Mouse (Mus musculus) NIH3T3 (cell line): ENCODE data around the gene Mrpl2.

Experiments used
- DNase-seq: peaks from one replicate; pipeline ENCODE4 v3.0.0-alpha.2; 2012; ENCODE audit warnings: low read depth

Mrpl2 gene

DNA sequence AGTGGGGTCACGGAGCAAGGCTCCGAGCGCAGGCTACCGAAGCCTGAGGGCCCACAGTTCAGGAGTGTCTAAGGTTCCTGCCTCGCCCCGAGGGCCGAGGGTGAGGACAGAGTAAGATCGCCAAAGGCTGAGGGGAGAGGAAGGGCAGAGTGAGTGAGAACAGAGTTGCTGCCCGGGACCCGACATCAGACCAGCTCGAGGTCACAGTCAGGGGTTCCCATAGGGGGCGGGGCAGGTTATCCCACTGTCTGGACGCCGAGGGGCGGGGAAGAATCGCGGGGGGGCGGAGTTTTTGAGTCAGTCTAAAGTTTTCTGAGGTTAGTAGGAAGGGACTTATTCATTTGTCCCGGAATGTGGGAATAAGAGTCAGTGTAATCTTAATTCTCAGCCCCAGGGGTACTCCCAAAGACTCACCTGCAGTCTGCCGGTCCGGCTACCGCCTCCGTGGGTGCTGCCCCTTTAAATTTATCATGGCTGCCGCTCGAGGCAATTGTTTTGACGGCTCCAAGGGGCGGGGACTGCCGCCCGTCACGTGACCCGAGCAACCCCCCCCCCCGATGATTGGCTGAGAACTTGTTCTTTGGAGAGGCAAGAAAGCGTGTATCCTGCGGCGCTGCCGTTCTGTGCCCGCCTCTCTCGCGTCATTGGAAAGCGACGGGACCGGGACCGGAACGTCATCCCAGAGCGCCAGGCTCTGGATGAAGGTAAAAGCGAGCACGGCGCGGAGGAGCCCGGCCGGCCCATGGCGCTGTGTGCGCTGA, at the start of gene Mrpl2, which contains the start of gene Klc4:
Mrpl2 (plus strand) TSS at position 669 of the 761 bp plus-strand sequence.
Klc4 (minus strand) TSS at position 462 of the 761 bp plus-strand sequence.
- DNase-seq, result peak; percentile 99

DNA sequence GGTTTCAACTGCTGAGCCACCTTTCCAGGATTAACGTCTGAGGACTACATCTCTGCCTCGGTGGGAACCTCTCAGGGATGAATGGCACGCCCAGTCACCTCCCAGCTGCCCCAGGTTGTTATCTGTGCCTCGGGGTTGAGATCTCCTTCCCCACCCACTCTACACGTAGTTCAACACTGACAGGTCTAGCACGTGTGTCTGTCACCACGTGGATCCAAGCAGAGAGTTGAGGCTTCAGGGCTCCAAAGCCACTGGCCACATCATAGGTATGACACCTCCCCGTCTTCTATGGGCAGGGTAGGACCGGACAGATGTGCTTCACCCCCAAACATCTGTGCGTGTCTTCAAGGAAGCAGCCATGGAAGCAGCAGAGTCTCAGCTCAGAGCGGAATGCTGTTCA, 48.1 kb upstream of the Mrpl2 start:
- no peak for DNase-seq

DNA sequence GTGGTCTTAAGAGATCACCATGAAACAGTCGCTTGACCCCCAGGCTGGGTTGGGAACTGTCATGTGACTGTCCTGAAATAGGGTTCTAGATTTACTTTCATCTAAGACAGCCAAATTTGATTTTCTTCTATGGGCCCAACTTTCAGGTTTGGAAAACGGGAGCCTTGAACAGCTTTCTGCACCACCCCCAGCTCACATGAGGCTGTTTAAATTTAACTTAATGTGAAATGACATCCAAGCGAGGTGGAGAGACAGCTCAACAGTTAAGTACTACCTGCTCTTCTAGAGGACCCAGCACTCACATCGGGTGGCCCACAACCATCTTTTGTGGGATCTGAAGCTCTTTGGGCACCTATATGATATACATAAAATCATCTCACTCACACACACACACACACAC, 47.1 kb upstream of the Mrpl2 start:
- no peak for DNase-seq

DNA sequence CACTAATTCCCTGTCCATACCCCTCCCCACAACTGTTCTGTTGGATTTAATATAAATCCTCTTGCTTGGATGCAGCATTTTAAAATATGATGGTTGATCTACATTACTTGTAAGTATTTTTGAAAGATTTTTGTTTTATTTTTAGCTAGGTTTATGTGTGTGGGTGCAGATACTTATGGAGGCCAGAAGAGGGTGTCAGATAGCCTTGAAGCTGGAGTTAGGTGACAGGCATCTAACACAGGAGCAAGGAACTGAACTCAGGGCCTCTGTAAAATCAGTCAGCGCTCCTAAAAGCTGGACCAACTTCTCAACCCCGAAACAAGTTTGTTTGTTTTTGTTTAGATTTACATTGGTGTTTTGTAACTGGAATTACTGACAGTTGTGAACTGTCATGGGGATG, 45.5 kb upstream of the Mrpl2 start:
- DNase-seq, result no peak

DNA sequence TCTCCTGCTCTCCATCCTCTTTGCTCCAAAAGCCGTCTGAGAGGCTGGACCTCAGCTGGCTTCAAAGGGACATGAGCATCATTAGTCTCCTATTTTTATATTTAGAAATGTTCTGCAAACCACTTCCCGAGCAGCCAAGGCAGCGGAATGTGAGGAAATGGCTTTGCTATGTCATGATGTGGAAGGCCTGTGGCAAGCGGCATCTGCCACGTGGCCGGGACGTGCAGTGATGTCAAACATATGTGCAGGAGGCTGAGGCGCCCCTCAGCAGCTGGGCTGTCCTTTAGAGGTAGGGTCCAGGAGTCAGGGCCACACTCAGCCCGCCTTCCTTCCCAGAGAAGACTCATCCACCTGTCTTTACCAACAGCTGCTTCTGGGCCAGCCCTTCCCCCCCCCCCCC, 43.8 kb upstream of the Mrpl2 start:
- no peak for DNase-seq

DNA sequence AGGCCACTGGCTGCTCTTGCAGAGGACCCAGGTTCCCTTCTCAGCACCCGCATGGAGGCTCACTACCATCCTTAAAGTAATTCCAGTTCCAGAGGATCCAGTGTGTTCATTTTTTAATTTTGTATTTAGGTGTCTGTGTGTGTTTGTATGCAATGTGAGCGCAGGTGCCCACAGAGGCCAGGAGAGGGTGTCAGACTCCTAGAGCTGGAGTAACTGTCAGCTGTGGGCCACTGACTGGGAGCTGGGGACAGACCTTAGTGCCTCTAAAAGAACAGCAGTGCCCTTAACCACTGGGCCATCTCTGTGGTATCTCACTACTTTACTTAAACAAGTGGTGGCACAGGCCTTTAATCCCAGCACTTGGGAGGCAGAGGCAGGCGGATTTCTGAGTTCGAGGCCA, 42.8 kb upstream of the Mrpl2 start:
- DNase-seq, result no peak

DNA sequence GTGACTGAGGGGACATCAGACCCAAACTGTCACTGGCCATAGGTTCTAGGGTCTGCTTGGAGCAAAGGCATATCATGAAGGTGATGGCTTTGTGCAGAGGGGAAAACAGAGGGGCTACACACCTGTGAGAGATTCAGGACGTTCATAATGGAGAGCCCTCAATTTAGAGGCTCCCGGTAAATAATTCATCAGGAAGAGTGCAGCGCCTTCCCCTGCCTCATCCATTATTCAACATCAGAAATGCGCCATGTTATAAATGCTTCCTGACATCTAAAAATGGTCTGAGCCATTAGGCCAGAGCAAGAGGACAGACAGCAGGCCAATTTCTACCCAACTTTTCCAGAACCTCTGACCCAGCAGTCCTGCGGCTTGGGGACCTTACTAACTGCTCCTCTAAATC, 40.9 kb upstream of the Mrpl2 start:
- no peak for DNase-seq

DNA sequence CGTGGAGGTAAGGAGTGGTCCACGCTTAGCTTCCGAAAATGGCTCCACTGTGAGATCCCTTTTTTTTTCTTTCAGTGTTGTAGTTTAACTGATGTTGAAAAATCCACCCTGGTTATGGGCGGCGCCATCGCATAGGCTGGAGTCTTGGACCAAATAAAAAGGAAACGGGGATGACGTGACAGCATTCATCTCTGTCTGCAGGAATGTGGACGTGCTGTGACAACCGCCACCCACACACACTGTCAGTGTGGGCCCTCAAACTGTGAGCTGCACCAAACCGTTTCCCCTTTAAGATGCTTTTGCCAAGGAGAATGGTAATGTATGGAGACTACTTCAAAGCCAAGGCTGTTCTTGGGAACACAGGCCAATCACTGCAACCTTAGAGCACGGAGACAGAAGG, 40.0 kb upstream of the Mrpl2 start:
- no peak for DNase-seq

DNA sequence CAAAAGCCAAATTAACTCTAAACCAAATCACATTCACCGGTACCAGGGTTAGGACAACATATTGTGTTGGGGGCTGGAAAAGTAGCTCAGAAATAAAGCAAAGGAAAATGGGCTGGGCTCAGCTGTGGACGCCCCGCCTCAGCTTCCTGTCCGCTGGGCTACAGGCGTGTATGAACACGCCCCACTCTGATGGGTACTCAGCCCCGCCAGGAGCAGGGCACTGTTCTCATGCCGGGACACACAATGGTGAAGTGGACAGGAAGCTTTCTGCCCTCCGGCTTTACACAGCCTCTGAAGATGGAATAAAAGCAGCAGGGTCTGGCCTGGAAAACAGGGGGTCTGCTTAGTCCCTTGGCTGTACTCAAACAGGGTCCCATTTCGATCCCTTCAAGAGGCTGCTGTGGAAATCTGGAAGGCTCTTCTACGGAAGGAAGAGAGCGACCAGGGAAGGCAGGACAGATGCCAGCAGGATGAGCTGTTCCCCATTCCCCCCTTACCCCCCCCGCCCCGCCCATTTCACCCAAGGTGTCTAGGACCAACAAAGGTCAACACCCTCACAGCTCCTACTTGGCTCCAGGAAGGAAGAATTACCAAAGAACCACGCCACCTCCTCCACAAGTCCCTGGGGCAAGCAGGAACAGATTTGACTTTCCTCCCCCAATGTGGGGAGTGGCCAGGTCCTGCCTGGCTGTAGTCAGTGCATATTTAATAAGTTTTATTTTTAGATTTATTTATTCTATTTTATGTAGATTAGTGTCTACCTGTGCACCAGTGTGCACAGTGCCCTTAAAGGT, 36.1 kb upstream of the Mrpl2 start:
- DNase-seq, result peak; percentile 59

DNA sequence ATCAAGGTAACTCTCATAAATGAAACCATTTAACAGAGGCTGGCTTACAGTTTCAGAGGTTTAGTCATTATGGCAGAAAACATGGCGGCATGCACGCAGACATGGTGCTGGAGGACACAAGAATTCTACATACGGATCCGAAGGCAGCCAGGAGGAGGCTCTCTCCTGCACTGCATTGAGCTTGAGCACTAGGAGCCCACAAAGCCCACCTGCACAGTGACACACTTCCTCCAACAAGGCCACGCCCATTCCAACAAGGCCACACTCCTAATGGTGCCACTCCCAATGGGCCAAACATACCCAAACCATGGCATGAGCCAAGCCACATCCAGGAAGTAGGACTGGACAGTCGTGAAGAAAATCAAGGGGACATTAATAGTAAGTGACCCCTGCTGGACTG, 34.7 kb upstream of the Mrpl2 start:
- no peak for DNase-seq

DNA sequence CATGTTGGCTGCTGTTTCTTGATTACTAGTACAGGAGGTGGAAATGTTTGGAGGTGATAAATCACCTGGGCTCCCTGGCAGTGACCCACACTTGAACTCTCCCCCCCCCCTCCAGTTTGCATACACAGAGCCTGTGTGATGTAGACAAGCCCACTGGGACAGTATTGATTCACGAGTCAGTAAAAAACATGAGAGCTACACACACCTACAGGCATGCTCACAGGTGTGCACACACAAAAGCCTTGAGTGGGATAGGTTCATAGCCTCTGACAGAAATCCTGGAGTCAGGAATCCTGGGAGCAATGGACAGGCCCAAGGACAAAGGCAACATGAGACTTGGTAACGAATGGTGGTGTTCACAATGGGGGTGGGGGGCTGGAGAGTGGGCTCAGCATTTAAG, 33.8 kb upstream of the Mrpl2 start:
- no peak for DNase-seq

DNA sequence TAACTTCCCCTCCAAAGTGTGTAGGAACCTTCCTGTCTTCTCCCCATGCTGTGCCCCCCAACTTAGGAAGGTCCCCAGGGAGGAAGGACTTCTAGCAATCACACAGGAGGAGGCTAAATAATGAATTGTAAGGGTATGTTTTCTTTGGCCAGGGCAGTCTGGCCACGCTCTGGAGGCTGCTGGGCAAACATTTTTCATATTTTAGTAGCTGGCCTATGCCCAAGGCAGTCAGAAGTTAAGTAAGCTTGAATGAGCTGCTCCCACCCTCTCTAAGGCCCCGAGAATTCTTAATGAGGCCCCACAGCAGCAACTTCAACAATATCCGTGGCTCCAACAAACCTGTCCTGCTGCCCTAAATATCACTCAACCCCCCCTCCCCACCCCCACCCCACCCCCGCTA, 33.2 kb upstream of the Mrpl2 start:
- DNase-seq, result peak; percentile 80

DNA sequence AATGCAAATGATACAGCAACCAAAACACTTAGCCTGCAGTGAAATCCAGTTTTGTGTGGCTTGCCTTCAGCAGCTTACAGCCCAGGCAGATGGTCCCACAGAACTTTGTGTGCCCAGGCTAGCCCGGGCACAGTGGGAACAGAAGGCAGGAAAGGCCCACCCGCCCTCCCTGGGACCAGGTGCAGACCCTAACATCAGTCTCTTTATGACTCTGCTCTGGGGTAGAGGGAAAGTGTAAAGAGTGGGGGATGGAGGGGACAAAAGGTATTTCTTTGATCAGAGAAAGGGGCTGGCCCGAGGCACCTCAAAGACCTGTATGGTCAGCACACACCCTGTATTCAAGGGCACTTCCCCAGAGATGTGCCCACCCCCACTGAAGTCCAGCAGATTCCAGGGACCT, 32.8 kb upstream of the Mrpl2 start:
- DNase-seq, result no peak

DNA sequence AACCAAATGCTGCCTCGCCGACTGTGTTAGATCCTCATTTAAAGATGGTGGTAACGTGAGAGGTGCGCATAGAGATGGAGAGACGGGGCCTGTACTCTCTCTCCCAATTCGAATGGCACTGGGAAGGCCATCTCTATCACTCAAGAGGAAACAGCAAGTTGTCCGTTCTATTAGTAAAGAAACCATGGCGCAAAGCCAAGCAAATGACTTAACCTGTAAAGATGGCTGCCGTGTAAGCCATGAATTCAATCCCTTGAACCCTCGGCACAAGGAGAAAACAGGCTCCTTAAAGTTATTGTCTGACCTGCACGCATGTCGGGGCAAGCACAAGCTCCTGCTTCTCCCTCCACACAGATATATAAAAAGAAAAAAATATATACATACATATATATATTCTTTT, 28.2 kb upstream of the Mrpl2 start:
- DNase-seq, result no peak

DNA sequence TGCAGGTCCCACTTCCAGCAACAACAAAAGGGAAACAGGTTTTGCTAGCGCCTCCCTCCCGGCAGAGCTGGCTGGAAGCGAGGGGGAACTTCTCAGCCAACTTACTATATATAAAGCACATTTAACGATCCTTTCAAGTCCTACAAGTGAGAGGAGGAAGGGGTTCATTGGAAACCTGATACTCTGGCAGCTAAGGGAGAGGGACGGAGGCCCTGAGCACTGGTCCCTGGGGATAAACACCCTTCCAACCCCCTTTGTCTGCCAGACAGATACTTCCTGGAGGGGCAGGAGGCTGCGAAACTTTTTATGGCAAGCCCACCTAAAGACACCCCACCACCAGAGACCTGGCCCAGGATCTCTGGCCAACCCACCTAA, 27.6 kb upstream of the Mrpl2 start:
- DNase-seq, result no peak

DNA sequence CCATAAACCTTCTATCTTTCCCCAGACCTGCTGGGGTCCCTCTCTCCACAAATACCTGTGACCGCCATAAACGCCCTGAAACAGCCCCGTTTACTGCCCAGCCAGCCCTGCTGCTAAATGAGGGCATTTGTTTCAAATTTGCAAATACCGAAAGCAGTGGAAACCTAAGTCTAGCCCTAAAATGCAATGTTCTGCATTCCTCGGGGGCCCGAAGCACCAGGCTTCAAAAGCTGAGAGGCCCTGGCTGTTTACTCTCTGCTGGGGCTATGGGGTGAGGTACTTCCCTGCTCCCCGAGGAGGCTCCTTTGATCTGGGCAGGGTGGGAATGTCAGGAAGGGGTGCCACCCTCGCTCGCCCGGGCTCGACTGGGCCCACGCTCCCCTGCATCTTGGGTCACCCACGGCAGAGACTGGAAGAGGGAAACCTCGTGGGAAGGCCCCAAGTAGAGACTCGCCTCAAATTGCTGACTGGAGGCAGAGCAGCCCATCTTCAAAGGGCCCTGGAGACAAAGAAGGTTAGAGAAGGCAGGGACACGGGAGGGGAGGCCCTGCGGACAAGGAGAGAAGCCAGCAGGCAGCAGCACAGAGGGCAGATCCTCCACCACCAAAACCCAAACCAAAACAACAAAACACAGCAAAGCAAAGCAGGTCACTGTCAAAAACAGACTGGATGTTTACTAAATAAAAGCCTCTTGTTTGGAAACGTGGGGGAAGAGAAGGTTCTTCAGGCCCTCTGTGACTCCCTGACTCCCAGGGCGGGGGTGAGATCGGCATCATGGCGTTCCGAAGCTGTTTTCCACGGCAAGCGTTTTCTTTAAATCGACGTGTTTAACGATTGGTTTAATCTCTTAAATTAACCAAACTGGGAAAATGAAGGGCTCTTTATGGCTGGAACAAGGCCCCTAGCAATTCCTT, 27.0 kb upstream of the Mrpl2 start:
- DNase-seq, result no peak

DNA sequence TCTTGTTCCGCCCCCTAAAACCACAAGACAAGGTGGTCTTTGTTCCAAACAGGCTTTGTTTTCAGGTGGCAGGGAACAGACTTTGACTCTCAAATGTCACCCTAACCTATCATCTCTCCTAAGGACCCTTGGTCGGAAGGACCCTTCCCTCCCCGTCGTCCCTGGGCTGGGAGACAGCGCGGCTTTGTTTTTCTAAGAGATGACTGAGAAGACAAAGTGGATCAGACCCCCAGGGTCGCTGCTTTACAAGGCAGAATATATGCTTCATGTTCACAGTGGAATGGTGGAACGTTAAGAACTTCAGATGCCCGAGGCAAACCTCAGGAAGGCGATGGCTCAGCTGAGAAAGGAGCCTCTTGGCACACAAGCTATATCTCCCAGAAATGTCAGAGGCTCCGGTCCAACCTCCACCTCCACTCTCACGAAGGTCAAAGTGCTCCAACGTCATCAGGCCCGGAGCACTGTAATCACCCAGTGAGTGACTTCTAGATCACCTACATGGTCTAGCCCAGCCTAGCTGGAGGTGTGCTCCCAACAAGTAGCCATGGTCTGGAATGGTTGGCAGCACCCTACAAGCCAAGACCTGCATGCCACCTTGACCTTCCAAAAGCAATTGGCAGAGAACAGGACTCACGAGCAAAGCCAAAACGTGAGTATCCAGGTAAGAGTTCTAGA, 26.2 kb upstream of the Mrpl2 start:
- DNase-seq, result no peak

DNA sequence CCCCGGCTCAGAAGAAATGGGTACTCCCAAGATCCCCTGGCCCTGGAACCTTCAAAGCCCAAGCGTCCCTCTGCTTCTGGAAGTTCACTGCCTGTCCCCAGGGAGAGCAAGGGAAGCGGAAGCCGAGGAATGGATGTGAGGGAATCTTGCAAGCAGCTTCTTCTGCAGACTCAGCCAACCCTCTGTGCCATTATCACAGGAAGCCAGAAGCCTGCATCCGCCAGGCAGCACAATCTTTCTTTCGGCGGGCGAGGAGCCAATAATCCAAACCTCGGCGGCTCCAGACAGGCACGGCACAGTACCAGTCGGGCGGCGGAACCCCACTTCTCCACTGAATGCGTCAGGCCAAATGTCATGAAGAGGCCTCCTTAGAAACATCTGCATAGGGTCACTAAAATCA, 24.7 kb upstream of the Mrpl2 start:
- no peak for DNase-seq

DNA sequence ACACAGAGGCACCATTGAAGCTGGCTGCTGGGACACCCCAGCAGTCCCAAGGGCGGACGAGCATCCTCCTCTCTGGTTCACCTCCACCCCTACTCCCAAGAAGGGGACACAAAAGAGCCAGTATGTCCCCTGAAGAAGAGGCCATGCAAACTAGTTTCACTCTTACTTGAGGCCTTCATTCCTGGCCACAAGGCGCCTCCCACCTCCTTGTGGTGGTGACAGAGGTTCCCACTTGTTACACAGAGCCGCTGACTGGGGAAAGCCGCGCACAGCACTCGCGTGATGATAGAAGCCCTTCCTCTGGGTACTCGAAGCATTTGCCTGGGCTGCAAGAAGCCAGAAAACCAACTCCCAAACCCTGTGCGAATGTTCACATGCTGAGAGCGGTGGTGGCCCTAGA, 23.8 kb upstream of the Mrpl2 start:
- no peak for DNase-seq

DNA sequence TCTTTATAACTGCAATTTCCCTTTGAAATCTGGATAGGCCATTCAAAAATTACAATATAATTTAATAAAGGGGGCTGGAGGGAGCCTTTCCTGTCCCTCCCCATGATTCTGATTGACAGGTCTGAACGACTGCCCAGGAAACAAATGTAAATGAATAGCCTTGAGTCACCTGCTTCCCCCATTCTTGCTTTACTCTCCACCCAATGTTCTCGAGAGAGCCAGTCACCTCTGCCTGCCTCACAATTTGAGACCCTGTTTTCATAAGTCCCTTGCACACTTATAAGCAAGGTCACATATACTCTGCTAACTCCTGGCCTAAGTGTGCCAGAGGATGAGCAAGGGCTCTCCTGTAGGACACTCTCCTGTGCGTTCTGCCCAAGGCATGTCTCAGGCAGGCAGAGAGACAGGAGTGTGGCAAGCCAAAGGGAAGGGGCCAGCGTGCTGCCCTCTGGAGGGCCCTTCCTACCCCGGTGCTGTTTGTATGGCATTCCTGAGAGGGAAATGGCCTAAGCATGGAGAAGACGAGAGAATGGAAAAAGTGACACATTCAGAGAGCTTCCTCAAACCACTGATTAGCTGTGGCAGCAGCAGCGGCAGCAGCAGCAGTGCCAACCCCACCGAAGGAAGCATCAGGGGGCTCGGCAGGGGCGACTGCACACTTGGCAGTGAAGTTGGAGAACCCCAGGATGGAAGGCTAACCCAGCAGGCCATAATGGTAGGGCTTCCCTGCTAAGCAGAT, 22.0 kb upstream of the Mrpl2 start:
- peak; percentile 52 for DNase-seq

DNA sequence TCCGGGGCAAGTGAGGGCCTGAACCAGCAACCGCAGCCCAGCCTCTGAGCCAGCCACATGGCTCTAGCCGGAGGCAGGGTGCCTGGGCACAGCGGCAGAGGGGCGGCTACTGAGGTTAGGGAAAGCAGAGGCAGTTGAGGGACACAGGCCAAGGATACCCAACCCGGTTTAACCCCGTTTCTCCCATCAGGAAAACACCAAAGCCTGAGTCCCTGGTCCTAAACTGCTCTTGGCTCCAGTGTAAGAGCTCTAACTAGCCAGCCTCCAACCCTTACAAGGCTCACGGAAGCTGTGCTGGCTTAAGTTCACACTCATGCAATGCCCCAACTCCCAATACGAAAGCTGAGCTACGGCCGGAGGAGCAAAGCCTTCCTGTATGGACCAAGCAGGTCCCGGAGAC, 21.4 kb upstream of the Mrpl2 start:
- no peak for DNase-seq
